Mouse (Mus musculus) layer of hippocampus, postnatal 25 days (tissue): ENCODE data around the gene Ccdc114. TPM values are rescaled to one million over a fixed set of nuclear protein-coding genes. Genes with fewer than 3 reads are reported as not detected.
A peak's percentile ranks its signal among the peaks of the same experiment; 100 is the strongest.
"Not testable (repeated sequence)": the region's sequence is repeated elsewhere in the genome, so short reads cannot be mapped to it uniquely, and the experiment has no call there.

Experiments
- DNase-seq, 2 experiments: peaks; one replicate each; pipeline ENCODE4 v3.0.0; 2022; ENCODE audit warnings: mixed read lengths in 2 of 2, low spot score in 1 of 2; ENCODE audit errors: extremely low spot score in 1 of 2
- total RNA-seq, 2 experiments: library from RNA; stranded (reverse); gene quantifications; 2 replicates each; pipeline ENCODE4 v1.2.3; 2021

Ccdc114 gene
- total RNA-seq, 2 experiments from 2014 or later = 3.1 to 3.2 TPM

DNA sequence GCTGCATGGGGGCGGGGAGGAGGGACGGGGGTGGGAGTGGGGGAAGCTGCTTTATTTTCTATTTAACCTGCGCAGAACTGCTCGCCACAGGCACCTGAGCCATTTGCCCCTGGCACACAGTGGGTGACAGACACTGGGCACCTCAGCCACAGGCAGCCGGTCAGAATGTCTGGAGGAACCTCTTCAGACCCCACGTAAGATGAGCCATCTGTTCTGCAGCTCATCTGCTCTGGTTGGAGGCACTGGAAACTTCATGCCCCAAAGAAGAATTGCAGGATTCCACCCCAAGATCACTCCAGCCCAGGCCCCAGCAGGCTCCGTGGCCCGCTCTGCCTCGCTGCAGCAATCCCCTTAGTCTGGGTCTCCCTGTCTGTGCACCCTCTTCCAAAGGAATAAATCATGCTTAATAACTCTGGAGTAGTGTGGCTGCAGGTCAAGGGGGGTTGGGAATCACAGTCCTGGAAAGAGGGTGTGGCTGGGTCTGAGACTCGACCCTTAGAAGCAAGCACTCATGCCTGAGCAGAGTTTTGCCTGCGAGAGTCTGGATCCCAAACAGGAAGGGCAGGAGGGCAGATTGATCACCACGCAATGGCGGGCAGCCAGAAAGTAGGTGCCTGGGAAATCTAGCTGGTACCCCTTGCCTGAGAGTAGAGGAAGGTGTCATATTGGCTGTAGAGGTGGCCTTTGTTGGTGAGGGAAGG lies 6.7 kb upstream of the Ccdc114 start:
- no peak for DNase-seq

GRCm38 (mm10) chr7:45917926-45918325 lies 5.9 kb upstream of the Ccdc114 start:
- DNase-seq = no peak

DNA sequence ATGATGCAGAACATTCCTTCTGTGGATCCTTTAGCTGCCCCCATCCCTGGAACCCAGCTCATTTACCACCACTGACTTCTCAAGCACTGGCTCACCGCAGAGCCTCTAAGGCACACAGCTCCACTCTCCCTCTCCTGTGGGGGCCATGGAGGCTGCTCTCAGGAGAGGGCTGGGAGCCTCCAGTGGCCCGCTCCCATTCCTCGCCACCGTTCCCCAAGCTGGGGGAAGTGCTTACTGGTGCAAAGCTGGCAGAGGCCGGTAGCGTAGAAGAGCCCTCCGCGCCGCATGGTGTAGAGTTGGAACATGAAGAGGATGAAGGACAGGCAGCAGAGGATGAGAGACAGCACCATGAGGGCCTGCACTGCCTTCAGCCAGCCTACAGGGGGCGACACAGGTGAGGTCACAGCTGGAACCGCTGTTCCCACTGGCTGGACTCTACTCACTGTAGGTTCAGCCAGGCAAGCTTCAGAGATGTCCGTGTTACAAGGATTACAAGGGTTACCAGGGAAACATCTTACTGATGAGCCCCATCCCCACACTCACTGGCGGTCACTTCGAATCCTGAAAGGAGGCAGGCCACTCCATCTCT lies 4.7 kb upstream of the Ccdc114 start:
- no peak for DNase-seq

- DNase-seq = no peak
Observed at GRCm38 (mm10) chr7:45919761-45920160, 4.1 kb upstream of the Ccdc114 start.

DNA sequence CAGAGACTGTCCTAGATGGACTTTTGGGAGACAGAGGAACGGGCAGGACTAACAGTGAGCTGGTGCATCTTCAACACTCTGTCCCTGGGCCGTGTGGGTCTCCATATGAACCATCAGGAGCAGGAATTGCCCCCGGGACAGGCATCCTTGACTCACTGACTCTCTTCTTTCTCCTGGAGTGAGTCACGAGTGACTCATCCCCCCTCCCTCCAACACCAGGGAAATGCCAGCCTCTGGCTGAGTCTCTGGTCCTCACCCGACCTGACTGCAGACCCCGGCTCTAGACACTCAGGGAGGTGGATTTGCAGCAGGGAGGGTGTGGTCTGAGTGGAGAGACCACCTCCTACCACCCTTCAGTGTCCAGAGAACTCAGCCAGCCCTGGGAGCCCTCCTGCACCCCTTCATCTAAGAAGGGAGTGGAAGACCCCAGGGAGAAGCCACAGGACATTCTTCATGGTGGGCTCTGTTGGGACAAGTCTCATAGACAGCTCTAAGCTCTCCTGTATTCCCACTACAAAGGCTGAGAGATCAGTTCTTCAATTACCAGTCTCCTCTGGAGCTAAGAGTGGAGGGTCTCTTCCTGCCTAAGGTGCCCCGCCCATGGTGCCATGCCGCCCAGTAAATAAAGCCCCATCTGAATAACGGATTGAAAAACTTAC lies 3.2 kb upstream of the Ccdc114 start:
- no peak for DNase-seq

DNA sequence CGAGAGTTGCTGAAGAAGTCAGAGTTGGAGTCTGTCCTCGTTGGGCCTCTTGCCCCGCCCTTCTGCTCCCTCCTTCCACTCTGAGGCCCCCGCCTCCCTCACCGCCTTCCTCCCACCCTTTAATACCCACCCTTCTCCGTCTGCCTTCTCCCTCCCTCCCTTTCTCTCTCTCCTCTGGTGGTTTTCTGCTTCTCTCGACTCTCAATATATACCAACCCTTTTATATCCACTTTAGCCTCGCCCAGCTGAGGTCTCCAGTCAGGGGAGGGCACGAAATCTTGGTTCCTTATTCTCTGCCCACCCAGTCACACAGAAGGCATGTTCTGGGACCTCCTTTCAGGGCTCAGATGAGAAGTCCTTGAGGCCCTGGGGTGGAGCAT lies 2.6 kb upstream of the Ccdc114 start, which contains the start of gene Emp3:
Gene Emp3, minus strand, starts transcription at position 163 of the 380 bp plus-strand sequence.
- no peak for DNase-seq

DNA sequence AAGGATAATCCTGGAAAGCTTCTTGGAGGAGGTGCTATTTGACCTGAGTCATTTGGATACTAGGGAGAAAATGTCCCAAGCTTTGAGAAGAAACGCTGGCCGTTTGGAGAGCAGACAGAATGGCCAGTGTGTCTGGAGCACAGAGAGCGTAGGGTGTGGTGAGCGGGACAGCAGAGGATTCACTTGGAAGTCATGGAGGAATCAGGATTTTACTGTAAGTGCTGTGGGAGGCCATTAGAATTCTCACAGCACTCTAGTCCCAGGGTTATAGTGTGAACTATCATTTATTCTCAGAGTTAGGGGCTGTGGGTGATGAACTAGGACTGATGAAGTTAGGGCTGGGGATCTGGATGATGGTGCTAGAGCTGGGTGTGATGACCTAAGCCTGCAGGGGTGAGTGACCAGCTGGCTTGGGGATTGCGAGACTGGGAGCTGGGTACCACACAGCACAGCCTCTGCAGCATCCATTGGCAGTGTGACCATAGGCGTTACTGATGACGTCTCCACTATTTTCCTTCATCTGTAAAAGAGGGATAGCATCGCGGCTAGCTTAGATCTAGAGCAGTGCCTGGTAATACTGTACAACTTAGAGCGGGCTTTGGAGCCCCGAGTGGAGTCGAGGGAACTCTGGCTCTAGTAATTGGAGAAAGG lies 1.8 kb upstream of the Ccdc114 start:
- DNase-seq = no peak

DNA sequence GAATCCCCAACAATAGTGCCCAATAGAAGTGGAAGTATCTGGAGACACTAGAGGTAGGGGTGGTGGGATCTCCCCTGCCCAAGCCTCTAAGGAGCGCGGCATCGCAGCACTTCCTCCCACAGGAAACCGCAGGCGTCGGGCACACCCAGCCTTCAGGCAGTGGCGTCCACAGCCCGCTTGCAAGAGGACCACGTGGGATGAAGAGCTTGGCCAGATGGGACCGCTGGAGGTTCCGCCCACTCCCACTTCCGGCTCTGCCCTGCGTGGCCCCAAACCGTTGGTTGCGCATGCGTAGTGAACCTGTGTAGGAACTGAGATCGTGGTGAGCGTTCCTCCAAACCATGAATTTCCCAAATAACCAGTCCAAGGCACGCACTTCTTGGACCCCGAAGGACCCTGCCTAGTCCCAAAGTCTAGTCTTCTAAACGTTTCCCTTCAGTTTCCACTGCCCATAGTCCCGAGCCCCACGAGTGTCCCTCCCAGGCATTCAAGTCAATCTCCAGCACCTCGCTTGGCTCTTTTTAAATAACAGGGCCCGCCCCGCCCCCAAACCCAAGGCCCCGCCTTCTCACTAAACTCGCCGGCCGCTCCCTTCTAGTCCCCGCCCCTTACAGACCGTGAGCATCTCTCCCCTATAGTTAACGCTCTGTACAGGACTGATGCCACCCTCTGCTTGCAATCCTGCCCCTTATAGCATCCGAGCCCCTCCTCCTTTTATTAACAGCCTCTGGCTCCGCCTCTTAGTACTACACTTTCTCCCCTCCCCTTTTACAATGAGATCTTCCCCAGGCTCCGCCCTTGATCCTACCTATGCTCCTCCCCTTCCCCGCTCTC lies 727 bp upstream of the Ccdc114 start:
- peak; percentile 79 to 84 for DNase-seq

DNA sequence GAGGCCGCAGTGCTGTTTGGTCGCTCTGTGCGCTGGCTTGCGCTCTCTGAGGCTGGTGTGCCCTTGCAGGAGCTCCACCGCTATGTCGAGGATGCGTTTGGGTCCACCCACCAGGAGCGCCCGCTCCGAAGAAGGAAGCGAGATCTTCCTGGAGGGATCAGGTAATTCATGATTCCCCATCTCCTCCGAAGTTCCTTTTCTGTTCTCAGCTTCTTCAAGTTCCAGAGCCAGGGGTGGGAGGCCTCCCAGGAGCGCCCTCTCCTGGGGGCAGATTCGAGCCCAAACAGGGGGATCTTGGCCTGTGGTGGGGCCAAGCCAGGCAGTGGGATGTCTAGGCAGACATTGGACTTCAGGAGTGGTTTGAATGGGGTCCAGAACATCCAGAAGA lies 551 bp downstream of the Ccdc114 start:
- DNase-seq = no peak

GRCm38 (mm10) chr7:45928626-45929295 lies 4.9 kb downstream of the Ccdc114 start:
- no peak for DNase-seq

DNA sequence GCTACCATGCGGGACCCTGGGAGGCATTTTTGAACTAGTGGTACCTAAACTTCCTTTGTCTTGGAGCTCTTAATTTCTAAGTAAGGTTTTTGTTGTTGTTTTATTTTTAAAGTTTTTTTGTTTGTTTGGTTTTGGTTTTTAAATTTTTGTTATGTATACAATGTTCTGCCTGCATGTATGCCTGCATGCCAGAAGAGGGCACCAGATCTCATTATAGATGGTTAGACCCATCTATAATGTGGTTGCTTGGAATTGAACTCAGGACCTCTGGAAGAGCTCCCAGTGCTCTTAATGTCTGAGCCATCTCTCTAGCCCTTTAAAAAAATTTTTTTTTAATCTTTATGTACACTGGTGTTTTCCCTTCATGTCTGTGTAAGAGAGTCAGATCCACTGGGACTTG lies 5.8 kb downstream of the Ccdc114 start:
- DNase-seq = no peak

DNA sequence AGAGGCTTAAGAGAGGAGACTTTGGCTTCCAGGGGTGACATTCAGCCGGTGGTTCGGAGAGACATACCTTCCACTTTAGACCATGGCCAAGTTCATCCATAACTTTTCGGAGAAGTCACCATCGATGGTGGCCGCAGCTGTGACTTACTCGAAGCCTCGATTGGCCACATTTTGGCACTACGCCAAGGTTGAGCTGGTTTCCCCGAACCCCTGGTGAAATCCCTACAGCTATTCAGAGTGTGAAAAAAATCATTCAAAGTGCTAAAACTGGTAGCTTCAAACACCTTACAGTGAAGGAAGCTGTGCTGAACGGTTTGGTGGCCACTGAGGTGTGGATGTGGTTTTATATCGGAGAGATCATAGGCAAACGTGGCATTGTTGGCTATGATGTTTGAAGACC lies 9.9 kb downstream of the Ccdc114 start:
- DNase-seq = not testable (repeated sequence)

- DNase-seq = peak; percentile 44 to 58
Observed at GRCm38 (mm10) chr7:45935114-45935513, 11.2 kb downstream of the Ccdc114 start.

DNA sequence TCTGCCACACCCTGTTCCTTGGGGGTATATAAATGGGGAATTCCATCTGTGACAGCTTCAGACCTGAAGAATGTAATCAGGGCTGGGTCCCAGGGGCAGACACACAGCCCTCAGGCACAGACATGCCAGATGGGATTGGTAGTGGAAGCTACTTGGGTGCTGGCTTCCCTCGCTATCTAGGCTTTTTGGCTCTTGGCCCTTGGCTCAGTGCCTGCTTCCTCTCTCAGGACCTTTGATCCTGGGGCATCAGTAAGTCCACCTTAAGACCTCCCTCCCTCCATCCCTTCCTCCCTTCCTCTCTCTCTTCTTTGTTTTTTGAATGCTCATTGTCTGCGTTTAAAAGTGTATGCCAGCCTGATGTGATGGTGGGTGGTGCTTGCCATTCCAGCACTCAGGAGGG lies 16.0 kb downstream of the Ccdc114 start:
- DNase-seq = no peak

DNA sequence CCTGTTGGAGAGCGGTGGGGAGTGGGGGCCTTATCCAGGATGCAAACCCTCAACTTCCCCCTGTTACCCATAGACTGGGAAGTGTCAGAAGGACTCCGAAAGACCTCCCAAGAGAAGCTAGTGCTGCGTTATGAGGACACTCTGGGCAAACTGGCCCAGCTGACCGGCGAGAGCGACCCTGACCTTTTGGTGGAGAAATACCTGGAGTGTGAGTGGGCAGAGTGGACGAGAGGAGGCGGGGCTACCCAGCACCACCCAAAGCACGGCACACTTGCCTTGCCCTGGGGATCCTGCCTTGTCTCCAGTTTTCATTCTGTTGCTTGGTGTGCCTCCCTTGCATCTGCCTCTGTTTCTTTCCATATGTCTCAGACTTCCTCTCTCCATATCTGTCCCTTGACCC lies 18.1 kb downstream of the Ccdc114 start:
- no peak for DNase-seq

DNA sequence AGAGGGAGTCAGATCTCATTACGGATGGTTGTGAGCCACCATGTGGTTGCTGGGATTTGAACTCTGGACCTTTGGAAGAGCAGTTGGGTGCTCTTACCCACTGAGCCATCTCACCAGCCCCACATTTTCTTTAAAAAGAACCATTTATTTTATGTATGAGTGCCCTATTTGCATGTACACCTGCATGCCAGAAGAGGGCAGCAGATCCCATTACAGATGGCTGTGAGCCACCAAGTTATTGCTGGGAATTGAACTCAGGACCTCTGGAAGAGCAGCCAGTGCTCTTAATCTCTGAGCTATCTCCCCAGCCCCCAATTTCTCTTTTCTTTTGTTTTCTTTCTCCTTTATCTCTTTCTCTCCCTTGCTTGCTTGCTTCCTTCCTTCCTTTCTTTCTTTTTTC lies 19.4 kb downstream of the Ccdc114 start:
- not testable (repeated sequence) for DNase-seq

DNA sequence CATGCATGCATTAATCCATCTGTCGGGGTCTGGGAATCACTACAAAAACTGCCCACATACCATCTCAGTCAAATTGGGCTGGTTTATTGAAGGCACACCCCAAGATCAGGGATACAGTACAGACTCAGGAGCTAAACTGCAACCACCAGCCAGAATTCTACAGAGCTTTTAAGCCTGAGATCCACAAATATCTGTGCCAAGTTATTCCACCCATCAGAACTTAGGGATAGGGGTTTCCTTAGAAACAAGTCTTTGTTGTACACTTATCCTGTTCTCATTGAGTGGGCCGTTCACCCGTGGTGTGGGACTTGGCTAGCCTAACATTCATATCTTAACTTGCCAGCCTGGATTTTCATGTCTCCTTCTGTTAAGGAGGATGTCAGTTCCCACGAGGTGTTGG lies 25.2 kb downstream of the Ccdc114 start:
- no peak for DNase-seq

DNA sequence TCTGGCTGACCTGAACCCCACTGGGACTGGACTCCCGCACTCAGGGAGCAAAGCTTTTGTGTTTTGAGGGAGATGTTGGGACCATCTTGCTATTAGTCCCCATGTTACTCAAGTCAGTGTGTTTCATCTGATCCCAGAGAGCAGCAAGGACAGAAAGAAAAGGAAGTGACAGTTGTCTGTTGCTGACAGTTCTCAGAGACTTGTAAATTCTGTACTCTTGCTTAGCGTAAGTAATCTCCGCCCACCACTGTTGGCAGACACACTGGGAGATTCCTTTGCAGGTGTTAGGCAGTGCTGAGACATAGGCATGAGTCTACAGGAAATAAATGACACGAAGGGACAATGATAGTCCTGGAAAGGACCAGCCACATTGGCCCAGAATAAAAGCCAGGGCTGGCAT lies 32.7 kb downstream of the Ccdc114 start:
- no peak for DNase-seq

GRCm38 (mm10) chr7:45971831-45972723 lies 48.2 kb downstream of the Ccdc114 start:
- no peak for DNase-seq
